Mouse (Mus musculus): ENCODE results near the gene Cyp27b1.

Gene Cyp27b1

GRCm38 (mm10) chr10:127090560-127091411, 42.7 kb downstream of the Cyp27b1 start:
- DNase-seq (ENCODE audit: low spot score) = no peak

GRCm38 (mm10) chr10:127091507-127092396, 43.7 kb downstream of the Cyp27b1 start:
- no peak for DNase-seq (ENCODE audit: low spot score)

GRCm38 (mm10) chr10:127092742-127093141, 44.7 kb downstream of the Cyp27b1 start:
- DNase-seq (ENCODE audit: low spot score) = no peak

GRCm38 (mm10) chr10:127094382-127094802, 46.3 kb downstream of the Cyp27b1 start:
- DNase-seq (ENCODE audit: low spot score) = no peak

- no peak for DNase-seq (ENCODE audit: low spot score)
Measured at GRCm38 (mm10) chr10:127098514-127098913, 50.5 kb downstream of the Cyp27b1 start.

- no peak for DNase-seq (ENCODE audit: low spot score)
Measured at GRCm38 (mm10) chr10:127099191-127099590, 51.1 kb downstream of the Cyp27b1 start.

GRCm38 (mm10) chr10:127099868-127100267, 51.8 kb downstream of the Cyp27b1 start:
- no peak for DNase-seq (ENCODE audit: low spot score)

- DNase-seq (ENCODE audit: low spot score) = no peak
Measured at GRCm38 (mm10) chr10:127100414-127100813, 52.4 kb downstream of the Cyp27b1 start.

GRCm38 (mm10) chr10:127101151-127101550, 53.1 kb downstream of the Cyp27b1 start:
- DNase-seq (ENCODE audit: low spot score) = no peak
